Mouse (Mus musculus): ENCODE data around the gene Cldn10.

GRCm38 (mm10) chr14:118874126-118874525, 86.4 kb downstream of the Cldn10 start:
- no peak for TF ChIP-seq CTCF (IDR thresholded peaks at IDR 0.05; ENCODE audit: control insufficient read depth, insufficient read depth, low read length)
- no peak for TF ChIP-seq POLR2A (IDR thresholded peaks at IDR 0.05; ENCODE audit: borderline replicate concordance, control insufficient read depth, low read depth, low read length)
